Mouse (Mus musculus): ENCODE data around the gene Lmo7. TPM values are rescaled to one million over a fixed set of nuclear protein-coding genes. Genes with fewer than 3 reads are reported as not detected.

Gene Lmo7
- polyA plus RNA-seq, 1 experiment from 2014 or later = 3.2 TPM

DNA sequence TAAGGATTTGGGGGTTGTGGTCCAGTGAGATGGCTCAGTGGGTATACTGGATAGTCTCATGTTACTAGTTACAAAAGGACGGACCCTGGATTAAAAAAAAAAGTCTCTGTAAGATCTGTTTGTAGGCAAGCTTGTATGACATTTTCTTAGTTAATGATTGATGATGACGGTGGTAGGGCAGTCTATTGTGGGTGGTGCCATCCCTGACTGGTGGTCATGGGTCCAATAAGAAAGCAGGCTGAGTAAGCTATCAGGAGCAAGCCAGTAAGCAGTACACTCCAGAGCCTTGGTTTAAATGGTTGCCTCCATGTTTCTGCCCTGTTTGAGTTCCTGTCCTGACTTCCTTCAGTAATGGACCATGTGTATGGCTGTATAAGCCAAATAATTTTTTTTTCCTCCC lies 106.6 kb downstream of the Lmo7 start:
- no peak for DNase-seq (ENCODE audit: low spot score)

DNA sequence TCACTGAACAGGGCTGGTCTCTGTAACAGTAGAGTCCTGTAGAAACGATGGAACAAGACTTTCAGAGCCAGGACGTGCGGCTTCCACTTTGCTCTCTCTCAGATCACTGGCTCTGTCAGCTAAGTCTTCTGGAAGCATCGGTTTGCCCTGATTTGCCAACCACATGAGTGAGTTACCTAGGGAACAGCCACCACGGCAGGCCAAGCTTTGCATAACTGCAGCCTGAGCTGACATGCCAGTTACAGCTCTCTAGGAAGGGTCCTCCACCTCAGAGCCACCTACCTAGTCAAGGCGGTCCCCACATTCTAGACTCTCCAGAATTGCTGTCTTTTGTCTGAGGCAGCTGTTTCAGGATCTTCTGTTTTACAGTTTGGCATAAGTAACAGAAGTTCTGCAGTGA lies 107.4 kb downstream of the Lmo7 start:
- no peak for DNase-seq (ENCODE audit: low spot score)

DNA sequence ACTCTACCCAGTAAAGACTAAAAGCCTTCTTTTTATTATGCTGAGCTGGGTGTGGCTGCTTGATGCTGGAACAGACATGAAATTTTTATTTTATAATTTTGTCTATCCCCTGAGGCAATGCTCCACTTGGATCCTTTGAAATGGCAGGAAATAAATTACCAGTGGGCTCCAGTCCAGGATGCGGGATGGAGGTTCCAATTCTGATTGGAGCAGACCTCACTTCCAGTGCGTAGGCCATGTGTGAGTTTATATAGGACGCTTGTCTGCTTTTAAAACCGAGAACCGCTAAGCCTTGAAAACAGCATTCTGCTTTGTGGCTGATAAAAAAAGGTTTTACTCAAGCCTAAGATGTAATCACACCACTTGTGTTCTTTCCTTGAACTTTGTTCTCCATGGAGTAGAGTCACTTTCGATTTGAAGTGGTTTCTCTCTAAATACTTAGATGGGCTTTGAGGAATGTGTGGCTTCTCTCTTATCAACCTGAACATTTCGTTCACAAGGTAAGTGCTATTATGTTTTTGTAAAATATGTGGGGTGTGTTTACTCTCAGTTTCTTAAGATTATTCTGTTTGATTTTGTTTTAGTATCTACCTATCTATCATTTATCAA lies 108.6 kb downstream of the Lmo7 start:
- no peak for DNase-seq (ENCODE audit: low spot score)

DNA sequence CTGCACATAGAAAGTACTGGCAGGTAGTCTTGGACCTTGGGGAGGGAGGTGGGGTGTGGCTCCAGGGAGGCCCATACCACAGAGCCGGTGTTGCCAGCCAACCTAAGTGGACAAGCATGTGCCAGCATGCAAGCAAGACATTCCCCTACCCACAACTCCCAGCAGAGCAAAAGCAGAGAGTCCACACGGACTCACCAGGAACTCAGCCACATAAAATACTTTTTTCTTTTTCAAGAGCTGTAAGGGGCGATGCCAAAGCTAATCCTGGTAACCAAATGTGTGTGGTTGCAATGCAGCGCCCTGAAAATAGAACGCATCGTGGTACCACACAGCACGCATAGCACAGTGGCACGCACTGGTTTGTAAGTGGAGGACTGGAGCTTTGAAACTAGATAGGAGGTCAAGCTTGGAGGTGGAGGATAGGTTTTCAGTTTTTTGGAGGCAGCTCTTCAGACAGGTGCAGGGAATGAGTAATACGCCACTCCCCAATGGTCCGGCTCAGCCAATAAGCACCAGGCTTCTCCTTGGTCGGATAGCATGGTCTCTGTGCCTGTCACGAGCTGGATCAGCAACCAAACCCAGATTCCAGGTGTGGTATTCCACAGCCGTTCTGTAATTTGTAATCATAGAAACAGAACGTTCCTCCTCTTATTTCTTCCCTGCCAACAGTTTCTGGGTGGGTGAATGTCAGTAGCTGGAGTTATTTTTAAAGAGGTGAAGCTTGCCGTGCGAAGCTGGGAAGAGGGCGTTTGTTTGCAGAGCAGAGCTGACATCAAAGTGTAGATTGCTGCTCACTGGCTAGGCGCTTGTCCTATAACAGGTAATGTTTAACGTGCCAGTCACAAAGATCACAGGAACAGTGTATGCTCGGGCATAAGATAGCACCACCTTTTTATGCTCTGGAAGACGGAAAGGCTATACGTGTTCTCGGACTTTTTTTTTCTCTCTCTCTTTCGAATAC lies 110.3 kb downstream of the Lmo7 start:
- no peak for DNase-seq (ENCODE audit: low spot score)

DNA sequence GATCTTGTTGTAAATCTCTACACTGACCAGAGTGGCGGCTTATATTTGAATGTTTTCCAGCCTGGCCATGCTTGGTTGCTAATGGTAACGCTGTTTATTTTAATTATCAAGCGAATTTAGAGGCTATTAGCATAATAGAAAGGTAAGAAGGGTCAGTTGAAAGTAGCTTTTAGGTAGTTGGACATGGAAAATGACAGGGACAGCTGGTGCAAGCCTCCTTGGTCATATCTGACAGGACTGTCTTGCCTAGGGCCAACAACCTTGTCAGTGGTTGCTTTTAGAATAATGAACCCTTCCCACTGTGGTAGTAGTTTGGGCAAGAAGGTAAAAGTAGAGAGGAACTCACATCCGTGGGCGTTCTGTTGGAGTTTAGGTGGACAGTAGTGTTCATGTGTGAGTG lies 111.5 kb downstream of the Lmo7 start:
- no peak for DNase-seq (ENCODE audit: low spot score)

DNA sequence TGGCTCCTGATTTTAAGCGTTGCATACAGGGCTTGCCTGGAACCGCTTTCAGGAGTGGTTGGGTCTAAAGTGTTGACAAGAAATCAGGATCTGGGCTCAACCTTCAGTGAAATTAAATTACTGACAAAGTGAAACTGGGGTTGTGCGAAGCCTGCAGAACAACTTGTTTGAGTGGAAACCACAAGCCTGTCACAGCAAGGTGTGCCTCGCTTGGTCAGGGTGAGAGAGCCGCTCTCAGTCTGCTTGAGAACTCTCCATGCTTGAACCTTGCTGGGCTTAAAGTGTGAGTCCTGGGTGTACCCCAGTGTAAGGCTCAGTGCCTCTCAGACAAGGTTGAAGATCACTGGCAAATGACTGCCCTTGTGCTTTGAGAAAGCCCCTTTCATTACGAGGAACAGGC lies 112.8 kb downstream of the Lmo7 start:
- DNase-seq (ENCODE audit: low spot score) = no peak

DNA sequence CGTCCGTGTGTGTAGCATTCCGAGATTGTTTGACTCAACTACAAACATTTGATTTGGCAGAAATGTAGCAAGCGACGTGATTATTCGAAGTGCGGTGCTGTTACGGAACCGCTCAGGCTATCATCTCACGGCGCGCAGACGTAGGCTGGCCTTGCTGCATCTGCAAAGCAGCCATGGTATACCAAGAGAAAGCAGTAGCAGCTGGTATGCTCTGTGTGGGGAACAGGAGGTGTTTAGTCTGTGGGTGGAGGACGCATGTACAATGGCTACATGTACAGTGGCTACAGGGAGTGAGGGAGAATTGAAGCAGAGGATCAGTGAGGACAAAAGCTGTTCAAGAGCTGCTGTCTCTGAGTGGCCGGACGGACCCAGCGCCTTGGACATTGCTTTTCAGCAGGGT lies 113.7 kb downstream of the Lmo7 start:
- DNase-seq (ENCODE audit: low spot score) = no peak

DNA sequence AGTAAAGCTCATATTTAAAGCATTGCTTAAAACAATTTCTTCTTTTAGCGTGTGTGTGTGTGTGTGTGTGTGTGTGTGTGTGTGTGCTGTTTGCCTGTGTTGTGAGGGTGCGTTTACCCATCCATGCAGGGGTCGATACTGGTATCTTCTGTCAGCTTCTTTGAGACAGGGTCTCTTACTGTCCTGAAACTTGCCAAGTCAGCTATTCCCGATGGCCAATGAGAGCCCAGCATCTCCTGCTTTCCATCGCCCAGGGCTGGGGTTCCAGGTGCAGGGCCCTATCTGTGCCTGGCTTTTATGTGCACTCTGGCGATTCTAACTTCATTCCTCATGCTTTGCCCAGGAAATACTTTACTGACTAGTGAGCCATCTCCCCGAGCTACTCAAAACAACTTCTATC lies 114.7 kb downstream of the Lmo7 start:
- no peak for DNase-seq (ENCODE audit: low spot score)

DNA sequence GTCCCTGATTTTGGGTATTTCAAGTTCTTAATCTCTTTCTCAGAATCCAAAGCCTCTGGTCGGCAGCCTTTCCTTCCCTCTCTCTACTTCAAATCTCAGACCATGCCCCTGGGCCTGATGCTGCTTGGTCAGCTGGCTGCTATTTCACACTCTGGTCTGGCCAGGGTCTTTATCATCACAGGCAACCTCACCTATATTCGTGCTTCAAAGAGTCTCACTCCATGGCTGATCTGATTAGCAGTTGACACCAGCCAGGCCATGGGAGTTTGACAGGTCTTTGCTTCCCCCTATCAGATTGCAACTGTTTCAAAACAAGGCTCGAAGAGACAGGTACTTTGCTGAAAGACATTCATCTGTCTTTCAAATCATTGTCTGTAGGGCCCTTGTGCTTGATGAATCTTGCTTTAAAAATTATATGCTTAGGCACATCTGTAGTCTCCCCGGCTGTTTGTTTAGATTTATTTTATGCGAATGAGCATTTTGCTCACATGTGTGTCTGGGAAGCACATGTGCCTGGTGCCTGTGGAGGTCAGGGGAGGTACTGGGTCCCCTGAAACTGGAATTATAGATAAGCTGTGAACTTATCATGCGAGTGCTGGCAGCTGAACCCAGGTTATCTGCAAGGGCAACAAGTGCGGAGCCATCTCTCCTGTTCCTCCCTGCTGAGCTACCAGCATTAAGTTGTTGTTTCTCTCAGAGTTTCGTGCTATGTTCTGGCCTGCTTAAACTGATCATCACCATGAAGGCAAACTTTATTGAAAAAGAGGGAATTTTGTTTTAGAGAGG lies 116.5 kb downstream of the Lmo7 start:
- no peak for DNase-seq (ENCODE audit: low spot score)

DNA sequence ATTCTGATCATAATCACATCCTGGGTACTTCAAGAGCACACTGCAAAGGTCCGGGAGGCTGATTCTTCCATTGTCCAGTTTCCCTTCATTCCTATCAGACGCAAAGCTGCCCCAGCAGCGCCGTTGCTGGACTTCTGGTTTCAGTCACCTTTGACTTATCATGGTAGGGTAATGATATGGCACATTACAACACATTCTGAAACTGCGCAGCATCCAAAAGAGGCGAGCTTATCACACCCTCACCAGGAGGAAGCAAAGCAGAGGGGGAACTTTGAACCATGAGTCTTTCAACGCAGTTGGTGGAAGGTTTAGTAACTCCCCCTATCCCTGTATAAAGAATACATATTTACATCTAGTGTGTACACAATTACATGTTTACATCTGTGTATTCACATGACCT lies 117.8 kb downstream of the Lmo7 start:
- no peak for DNase-seq (ENCODE audit: low spot score)

DNA sequence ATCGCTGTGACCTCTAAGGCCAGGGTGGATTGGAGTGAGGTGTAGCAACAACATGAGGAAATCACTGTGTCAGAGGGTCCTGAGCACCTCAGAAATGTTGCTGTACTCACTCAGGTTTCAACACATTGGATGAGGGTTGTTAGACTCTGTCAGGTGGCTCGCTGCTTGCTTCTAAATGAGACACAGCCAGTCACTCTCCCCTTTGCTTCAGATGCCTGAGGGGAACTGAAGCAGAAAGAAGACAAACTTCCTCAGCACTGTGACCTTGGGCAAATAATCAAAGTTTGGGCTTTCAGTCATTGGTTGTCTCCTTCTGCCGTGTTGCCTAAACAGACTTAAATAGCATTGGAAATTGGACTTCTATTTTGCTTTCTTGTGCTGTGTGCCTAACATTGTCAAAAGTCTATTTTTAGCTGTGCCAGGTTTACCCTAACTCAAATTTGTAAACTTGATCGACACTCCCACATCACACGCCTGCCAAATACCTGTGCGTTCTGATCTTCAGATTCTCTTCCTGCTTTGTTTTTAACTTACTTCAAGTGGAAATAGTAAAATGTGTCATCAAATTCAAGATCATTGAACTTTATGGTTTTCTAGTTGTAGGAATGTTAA lies 122.9 kb downstream of the Lmo7 start:
- no peak for DNase-seq (ENCODE audit: low spot score)

DNA sequence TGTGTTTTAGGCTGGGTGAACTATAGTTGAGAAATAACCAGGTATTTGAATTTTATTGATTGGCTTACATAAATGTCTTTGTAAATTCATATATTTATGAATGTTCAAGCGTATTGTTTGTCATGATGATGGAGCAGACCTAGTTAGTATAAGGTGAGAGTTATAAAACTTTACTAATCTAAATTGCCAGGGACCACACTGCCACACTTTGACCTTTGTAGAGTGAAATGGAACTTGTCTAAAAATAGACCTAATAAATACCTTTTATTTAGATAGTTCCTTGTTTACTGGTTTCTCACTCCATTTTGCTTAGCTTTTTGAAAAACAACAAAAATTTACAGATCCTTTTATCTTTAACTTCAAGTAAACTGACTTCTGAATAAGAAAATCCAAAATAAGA lies 123.5 kb downstream of the Lmo7 start:
- no peak for DNase-seq (ENCODE audit: low spot score)

DNA sequence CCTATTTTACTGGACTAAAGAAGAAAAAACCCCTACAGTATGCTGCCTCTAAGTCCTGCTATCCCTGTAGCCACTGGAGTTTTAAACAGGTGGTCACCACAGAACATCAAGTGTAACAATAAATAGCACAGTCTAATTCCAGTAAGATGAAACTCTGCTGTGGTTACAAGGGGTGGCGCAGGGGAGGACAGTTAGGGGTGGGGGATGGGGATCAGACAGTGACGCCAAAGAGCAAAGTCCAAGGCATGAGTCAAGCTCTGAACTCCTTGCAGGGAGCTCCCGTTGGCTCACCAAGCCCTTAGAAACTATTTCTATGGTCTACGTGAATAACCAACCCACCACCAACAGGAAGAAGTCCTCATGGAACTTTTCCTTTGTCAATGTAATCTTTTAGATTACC lies 124.0 kb downstream of the Lmo7 start:
- DNase-seq (ENCODE audit: low spot score) = no peak

DNA sequence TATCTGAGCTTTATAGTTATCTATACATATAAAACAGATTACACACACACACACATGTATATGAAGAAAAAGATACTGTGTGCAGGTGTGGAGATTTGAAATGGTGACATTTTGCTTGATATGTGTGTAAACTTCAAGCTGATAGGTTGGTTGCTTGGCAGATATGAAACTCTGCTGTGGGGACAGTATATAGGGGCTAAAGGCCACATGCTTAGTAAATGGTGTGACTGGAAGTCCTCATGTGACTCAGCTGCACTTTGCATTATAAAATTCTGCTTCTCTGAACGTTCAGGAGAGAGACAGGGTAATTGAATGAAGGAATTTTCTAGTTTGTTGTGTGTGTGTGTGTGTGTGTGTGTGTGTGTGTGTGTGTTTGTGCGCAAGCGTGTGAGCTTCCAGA lies 124.5 kb downstream of the Lmo7 start:
- DNase-seq (ENCODE audit: low spot score) = no peak

DNA sequence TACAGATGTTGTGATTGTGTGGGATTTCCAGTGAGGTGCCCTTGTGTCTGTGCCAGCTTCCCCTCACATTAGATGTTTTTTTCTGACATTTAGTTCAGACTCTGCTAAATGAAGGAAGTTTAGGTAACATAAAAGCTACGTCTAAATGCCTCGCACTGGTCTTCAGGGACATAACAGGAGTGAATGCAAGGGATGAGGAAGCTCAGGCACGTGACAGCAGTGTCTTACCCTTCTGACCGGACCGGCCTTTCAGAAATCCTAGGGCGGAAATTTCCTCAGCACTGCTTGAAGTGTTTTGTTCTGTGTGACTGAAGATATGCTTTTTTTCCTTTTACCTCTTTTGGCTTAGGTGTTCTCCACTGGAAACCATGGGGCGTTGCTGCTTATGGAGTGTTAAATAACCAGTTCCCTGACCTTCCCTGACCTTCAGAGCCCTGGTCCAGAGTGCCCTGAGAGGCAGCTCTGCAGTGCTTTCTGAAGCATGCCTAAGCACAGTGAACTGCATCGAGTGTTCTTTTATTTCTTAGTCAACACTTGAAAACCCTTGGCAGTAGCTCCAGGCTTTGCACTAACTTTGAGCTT lies 129.6 kb downstream of the Lmo7 start:
- no peak for DNase-seq (ENCODE audit: low spot score)

DNA sequence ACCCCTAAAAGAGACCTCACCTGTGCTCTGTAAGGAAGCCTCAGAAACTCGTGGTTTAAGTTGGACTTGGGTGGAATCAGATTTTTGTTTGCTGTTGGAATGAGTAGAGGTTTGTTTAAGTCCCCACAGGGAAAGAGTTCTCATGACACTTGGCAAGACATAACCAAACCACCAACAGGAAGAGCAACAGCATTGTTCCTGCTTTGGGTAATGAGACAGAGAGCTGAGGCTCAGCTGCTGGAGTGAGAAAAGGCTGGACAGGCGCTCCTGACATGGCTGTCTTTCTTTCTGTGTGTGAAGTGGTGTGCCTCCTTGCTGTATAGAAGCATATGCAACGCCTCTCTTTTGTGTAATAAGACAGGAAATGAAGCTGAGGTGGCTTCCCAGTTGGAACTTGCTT lies 132.3 kb downstream of the Lmo7 start:
- DNase-seq (ENCODE audit: low spot score) = no peak

DNA sequence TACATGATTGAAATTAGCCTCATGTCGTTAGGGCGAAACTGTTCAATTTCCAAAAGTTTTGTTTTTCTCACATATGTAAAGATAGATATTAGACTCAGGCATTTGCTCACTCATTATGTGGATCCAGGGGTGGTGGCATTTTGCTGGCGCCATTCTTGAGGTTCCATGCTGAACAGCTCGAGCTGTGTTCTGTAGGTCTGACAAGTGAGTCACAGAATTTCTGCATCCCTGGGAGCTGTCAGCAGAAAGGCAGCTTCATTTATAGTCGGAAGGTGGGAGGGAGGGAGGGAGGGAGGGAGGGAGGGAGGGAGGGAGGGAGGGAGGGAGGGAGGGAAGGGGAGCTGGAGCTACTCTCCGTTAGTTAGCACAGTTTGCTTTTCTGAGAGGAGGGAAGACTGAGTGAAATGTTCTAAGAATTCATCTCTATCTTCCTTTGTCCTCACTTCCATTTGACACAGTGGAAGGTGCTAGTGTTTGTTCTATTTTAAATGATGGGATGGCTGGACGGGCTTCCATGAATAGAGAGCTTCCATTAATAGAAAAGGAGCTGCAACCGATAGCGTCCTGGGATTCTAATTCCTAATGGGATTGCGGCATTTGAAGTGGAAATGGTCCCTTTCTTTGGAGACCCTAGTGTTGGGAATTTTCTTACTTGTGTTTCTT lies 137.4 kb downstream of the Lmo7 start:
- no peak for DNase-seq (ENCODE audit: low spot score)

DNA sequence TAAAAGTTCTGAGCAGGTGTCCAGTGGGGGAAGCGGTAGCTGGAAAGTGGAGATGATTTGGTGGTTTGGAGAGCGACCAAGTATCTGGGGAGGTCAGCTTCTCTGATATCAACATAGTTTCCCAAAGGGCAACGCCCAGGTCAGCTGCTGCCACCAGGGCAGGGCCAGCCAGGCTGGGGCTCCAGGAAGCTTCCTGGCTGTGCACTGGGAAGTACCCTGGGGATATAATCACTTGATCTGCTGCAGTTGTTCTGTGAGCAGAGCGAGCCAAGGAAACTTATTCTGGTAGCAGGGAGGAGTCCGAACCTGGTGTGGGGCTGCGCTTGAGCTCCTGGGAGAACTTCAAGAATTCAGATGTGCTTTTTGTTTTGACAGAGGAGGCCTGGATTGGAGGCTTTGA lies 139.4 kb downstream of the Lmo7 start:
- DNase-seq (ENCODE audit: low spot score) = no peak

DNA sequence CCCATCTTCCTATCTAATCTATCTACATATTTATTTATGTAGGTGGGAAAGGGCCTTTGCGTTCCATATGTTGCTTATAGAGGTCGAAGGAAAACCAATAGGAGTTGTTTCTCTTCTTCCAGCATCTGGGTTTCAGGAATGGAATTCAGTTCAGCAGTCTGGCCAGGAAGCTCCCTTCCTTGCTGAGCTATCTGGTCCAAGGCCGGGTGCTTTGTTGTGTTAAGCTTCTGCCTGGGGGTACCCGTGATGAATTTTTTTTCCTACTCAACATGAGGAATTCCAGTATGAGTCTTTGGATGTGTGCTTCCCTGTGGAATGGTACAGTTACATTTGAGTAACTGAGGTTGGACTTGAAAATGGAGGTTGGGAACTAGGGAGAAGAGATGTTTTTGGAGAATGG lies 139.9 kb downstream of the Lmo7 start:
- no peak for DNase-seq (ENCODE audit: low spot score)

DNA sequence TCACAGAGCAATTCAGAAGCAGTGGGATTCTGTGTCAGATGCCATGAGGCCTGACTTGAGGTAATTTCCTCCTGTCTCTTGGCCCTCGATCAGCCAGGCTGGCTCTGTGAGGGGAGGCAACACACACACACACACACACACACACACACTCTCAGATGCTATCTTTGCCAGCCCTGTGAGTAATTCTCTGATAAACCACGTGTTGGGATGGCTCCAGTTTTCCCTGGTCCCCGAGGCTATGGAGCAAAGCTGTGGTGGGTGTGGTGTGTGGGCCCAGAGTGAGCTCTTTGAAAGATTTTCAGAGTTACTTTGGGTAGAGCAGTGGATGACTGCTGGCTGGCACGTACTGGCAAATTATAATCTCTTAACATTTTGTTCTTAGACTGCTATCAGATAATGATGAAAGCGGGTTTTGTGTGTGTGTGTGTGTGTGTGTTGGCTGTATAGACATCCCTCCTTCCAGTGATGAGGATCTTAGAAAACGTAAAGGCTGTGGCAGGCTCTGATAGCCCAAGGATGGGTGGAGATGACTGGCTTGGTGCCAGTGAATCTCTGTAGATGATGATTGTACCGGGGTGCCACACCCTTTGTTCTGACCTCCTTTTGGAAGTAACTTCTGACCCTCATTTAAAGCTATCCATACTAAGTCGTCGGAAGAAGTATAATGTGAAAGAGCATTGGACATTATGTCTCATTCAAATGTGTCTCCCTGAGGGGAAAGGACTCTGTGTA lies 140.6 kb downstream of the Lmo7 start:
- no peak for DNase-seq (ENCODE audit: low spot score)

All from thymus, postnatal 0 days (tissue).